Comparison of ENCODE assay signal across 23 mouse cellular contexts in the genomic region with DNA sequence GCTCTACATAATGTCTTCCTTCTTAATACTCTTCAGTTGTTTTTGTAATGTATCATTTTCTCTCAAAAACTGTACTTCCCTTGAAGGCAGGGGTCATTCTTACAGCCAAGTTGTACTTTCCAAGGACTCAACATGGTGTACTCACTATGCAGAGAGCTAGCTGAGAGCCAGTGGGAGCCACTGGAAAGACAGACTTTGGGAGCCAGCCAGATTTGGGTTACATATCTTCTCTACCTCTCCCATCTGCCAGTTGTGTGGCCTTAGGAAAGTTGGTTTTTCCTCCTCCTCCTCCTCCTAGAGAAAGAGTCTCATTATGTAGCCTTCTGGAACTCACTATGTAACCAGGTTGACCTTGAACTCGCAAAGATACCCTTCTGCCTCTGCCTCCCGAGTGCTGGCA. TPM values are rescaled to one million over a fixed set of nuclear protein-coding genes. Genes with fewer than 3 reads are reported as not detected.
DNase-seq lines count a peak whose midpoint lies in the region; ATAC-seq lines count a peak whose summit lies in the region.
"Had no signal": no experiment of that assay in that cellular context is flagged by ENCODE, and none has a peak within 500 bp of the region (broad histone marks: within the 10 kb centered on the region; RNA-seq: fewer than 3 reads in every experiment).

No protein-coding gene starts in this region.

- no peaks in the 10 kb centered on the region for H3K27me3 ChIP-seq in hindbrain, embryonic 12.5 days
- H3K27me3 ChIP-seq in hindbrain, embryonic 10.5 days (ENCODE audit: insufficient read depth, poor library complexity, severe bottlenecking) = no peaks in the 10 kb centered on the region
- no peaks in the 10 kb centered on the region for H3K27me3 ChIP-seq in forebrain, embryonic 16.5 days (replicated peaks; ENCODE audit: control insufficient read depth, insufficient read depth, low read length)
- no peaks in the 10 kb centered on the region for H3K27me3 ChIP-seq in midbrain, embryonic 13.5 days
- H3K27me3 ChIP-seq: CH12.LX; embryonic facial prominence, embryonic 15.5 days; heart, embryonic 12.5 days; limb, embryonic 13.5 days; lung, embryonic 15.5 days; neural tube, embryonic 12.5 days had no signal

- WGBS in hindbrain, embryonic 12.5 days = 90% methylated on average over 2 of the region's 2 CpGs
- WGBS in hindbrain, embryonic 10.5 days = 83% methylated on average over 2 of the region's 2 CpGs
- WGBS in forebrain, embryonic 16.5 days = 94% methylated on average over 2 of the region's 2 CpGs
- WGBS in midbrain, embryonic 13.5 days = 90% methylated on average over 2 of the region's 2 CpGs

- H3K4me2 ChIP-seq in hindbrain, embryonic 12.5 days (replicated peaks) = no peak overlapping the region
- H3K4me2 ChIP-seq in forebrain, embryonic 16.5 days (ENCODE audit: low read length) = no peak overlapping the region
- H3K4me2 ChIP-seq in midbrain, embryonic 13.5 days (replicated peaks) = peak overlapping the region; percentile 24; the same call in 1 of the 2 replicates
- H3K4me2 ChIP-seq: embryonic facial prominence, embryonic 15.5 days; heart, embryonic 12.5 days; limb, embryonic 13.5 days; lung, embryonic 15.5 days; neural tube, embryonic 12.5 days had no signal

- no peaks in the 10 kb centered on the region for H3K36me3 ChIP-seq in hindbrain, embryonic 12.5 days
- no peaks in the 10 kb centered on the region for H3K36me3 ChIP-seq in hindbrain, embryonic 10.5 days
- H3K36me3 ChIP-seq in forebrain, embryonic 16.5 days (ENCODE audit: control insufficient read depth, insufficient read depth) = no peaks in the 10 kb centered on the region
- H3K36me3 ChIP-seq in midbrain, embryonic 13.5 days = no peaks in the 10 kb centered on the region
- H3K36me3 ChIP-seq: embryonic facial prominence, embryonic 15.5 days; heart, embryonic 12.5 days; limb, embryonic 13.5 days; lung, embryonic 15.5 days; neural tube, embryonic 12.5 days had no signal

- H3K9ac ChIP-seq in hindbrain, embryonic 12.5 days = no peak overlapping the region
- no peak overlapping the region for H3K9ac ChIP-seq in forebrain, embryonic 16.5 days (replicated peaks; ENCODE audit: low read depth, low read length)
- H3K9ac ChIP-seq in midbrain, embryonic 13.5 days (replicated peaks) = no peak overlapping the region
- H3K9ac ChIP-seq: embryonic facial prominence, embryonic 15.5 days; heart, embryonic 12.5 days; limb, embryonic 13.5 days; liver, embryonic 14.5 days; lung, embryonic 15.5 days; neural tube, embryonic 12.5 days had no signal

- no peak for DNase-seq in hindbrain, embryonic 10.5 days (ENCODE audit: low spot score)
- peak; percentile 18 for DNase-seq in brain, adult 2 months (ENCODE audit: low read depth, low spot score)
- no peak for DNase-seq in urinary bladder, adult 2 months (ENCODE audit: low spot score)
- DNase-seq in thymus, postnatal 25 days = no peak
- DNase-seq in gastrocnemius, postnatal 4 days (ENCODE audit: low spot score in 2 of 2) = no peak
- DNase-seq: adrenal gland, postnatal 14 days; cerebellum, adult 11 months; kidney, adult 8-10 months; kidney, postnatal 25 days; right cerebral cortex, postnatal 25 days had no signal

- no peak overlapping the region for H3K4me3 ChIP-seq in hindbrain, embryonic 12.5 days
- no peak overlapping the region for H3K4me3 ChIP-seq in hindbrain, embryonic 10.5 days
- no peak overlapping the region for H3K4me3 ChIP-seq in forebrain, embryonic 16.5 days (replicated peaks; ENCODE audit: low read length)
- no peak overlapping the region for H3K4me3 ChIP-seq in midbrain, embryonic 13.5 days (replicated peaks)
- H3K4me3 ChIP-seq: embryonic facial prominence, embryonic 15.5 days; heart, embryonic 12.5 days; limb, embryonic 13.5 days; lung, embryonic 15.5 days; neural tube, embryonic 12.5 days had no signal

- H3K9me3 ChIP-seq in hindbrain, embryonic 12.5 days (replicated peaks) = no peaks in the 10 kb centered on the region
- H3K9me3 ChIP-seq in hindbrain, embryonic 10.5 days = no peaks in the 10 kb centered on the region
- no peaks in the 10 kb centered on the region for H3K9me3 ChIP-seq in forebrain, embryonic 16.5 days (ENCODE audit: control insufficient read depth, low read length)
- H3K9me3 ChIP-seq in midbrain, embryonic 13.5 days = no peaks in the 10 kb centered on the region
- H3K9me3 ChIP-seq: embryonic facial prominence, embryonic 15.5 days; heart, embryonic 12.5 days; limb, embryonic 13.5 days; lung, embryonic 15.5 days; neural tube, embryonic 12.5 days had no signal

- ATAC-seq in hindbrain, embryonic 12.5 days (ENCODE audit: low FRiP score) = no peak
- ATAC-seq in forebrain, embryonic 16.5 days = no peak
- ATAC-seq in midbrain, embryonic 13.5 days = no peak

- H3K27ac ChIP-seq in hindbrain, embryonic 12.5 days = peak overlapping the region; percentile 5; the same call in 1 of the 2 replicates
- H3K27ac ChIP-seq in hindbrain, embryonic 10.5 days = no peak overlapping the region
- 0 out of 2 replicates have a peak overlapping the region, but pooled peaks have one; percentile 25 for H3K27ac ChIP-seq in forebrain, embryonic 16.5 days (ENCODE audit: low read length)
- peak overlapping the region; percentile 85 for H3K27ac ChIP-seq in midbrain, embryonic 13.5 days
- H3K27ac ChIP-seq: embryonic facial prominence, embryonic 15.5 days; limb, embryonic 13.5 days; liver, embryonic 14.5 days; lung, embryonic 15.5 days; neural tube, embryonic 12.5 days had no signal

- H3K4me1 ChIP-seq in hindbrain, embryonic 12.5 days = 0 out of 2 replicates have a peak, but pooled peaks cover 6% of the 10 kb centered on the region
- H3K4me1 ChIP-seq in hindbrain, embryonic 10.5 days (replicated peaks) = peaks cover 6% of the 10 kb centered on the region; the same call in 1 of the 2 replicates
- no peaks in the 10 kb centered on the region for H3K4me1 ChIP-seq in forebrain, embryonic 16.5 days (replicated peaks; ENCODE audit: control insufficient read depth, insufficient read depth, low read length)
- H3K4me1 ChIP-seq in midbrain, embryonic 13.5 days (replicated peaks) = peaks cover 13% of the 10 kb centered on the region
- H3K4me1 ChIP-seq: embryonic facial prominence, embryonic 15.5 days; heart, embryonic 12.5 days; limb, embryonic 13.5 days; lung, embryonic 15.5 days; neural tube, embryonic 12.5 days had no signal

RNA-seq across cellular contexts. Expression of a gene that starts 12.3 kb away (rescaled TPM):
- polyA plus RNA-seq in hindbrain, embryonic 12.5 days (2016; fragmentation: Nextera tagmentation; extraction: Ambion mirVana) = 27.3 and 29.0 TPM in 2 replicates
- 17.7 and 19.5 TPM in 2 replicates for polyA plus RNA-seq in hindbrain, embryonic 10.5 days (2016; fragmentation: Nextera tagmentation; extraction: Ambion mirVana)
- 39.0 and 41.4 TPM in 2 replicates for polyA plus RNA-seq in forebrain, embryonic 16.5 days (2015; fragmentation: Nextera tagmentation; extraction: Ambion mirVana)
- polyA plus RNA-seq in midbrain, embryonic 13.5 days (2015; fragmentation: Nextera tagmentation; extraction: Ambion mirVana) = 25.4 and 27.6 TPM in 2 replicates
- polyA plus RNA-seq in urinary bladder, adult 2 months (2012; rRNA removed) = 20.5 and 22.0 TPM in 2 replicates
- 10 to 100 TPM; 45.3 to 52.9 TPM for total RNA-seq in gastrocnemius, postnatal 4 days (2021)

RNA-seq across cellular contexts. Expression of a gene that starts 14.9 kb away (rescaled TPM):
- 4.5 and 4.8 TPM in 2 replicates for polyA plus RNA-seq in hindbrain, embryonic 12.5 days (2016; fragmentation: Nextera tagmentation; extraction: Ambion mirVana)
- polyA plus RNA-seq in hindbrain, embryonic 10.5 days (2016; fragmentation: Nextera tagmentation; extraction: Ambion mirVana) = 1.9 and 2.1 TPM in 2 replicates
- polyA plus RNA-seq in forebrain, embryonic 16.5 days (2015; fragmentation: Nextera tagmentation; extraction: Ambion mirVana) = 5.3 and 8.6 TPM in 2 replicates
- polyA plus RNA-seq in midbrain, embryonic 13.5 days (2015; fragmentation: Nextera tagmentation; extraction: Ambion mirVana) = 5.1 and 7.8 TPM in 2 replicates
- 5.1 and 5.8 TPM in 2 replicates for polyA plus RNA-seq in urinary bladder, adult 2 months (2012; rRNA removed)
- 10 to 100 TPM in 1 of 2 experiments, 1 to 10 TPM in 1; 9.4 to 10.5 TPM for total RNA-seq in gastrocnemius, postnatal 4 days (2021)

RNA-seq across cellular contexts. Expression of a gene that starts 32.0 kb away (rescaled TPM):
- 10.6 and 11.1 TPM in 2 replicates for polyA plus RNA-seq in hindbrain, embryonic 12.5 days (2016; fragmentation: Nextera tagmentation; extraction: Ambion mirVana)
- 3.6 and 4.6 TPM in 2 replicates for polyA plus RNA-seq in hindbrain, embryonic 10.5 days (2016; fragmentation: Nextera tagmentation; extraction: Ambion mirVana)
- 22.9 and 23.3 TPM in 2 replicates for polyA plus RNA-seq in forebrain, embryonic 16.5 days (2015; fragmentation: Nextera tagmentation; extraction: Ambion mirVana)
- polyA plus RNA-seq in midbrain, embryonic 13.5 days (2015; fragmentation: Nextera tagmentation; extraction: Ambion mirVana) = 15.7 and 16.5 TPM in 2 replicates
- polyA plus RNA-seq in urinary bladder, adult 2 months (2012; rRNA removed) = 0.21 and 0.29 TPM in 2 replicates
- total RNA-seq in gastrocnemius, postnatal 4 days (2021) = 1 to 10 TPM in 1 of 2 experiments, under 1 TPM in 1; 0.59 to 1.2 TPM
- total RNA-seq: gastrocnemius, adult 18-20 months; MEL; monocyte, adult 5-6 weeks had no signal
